Mouse (Mus musculus): ENCODE measurements around the gene Herc3. TPM values are rescaled to one million over a fixed set of nuclear protein-coding genes. Genes with fewer than 3 reads are reported as not detected.

The Herc3 gene
- polyA plus RNA-seq, 1 experiment from 2014 or later = 5.4 TPM

GRCm38 (mm10) chr6:58921623-58922022, 90.4 kb downstream of the Herc3 start:
- Histone ChIP-seq H3K4me1 (ENCODE audit: insufficient read depth, low read depth, low read length) (no peaks in the 10 kb centered on the region), H3K4me2 (replicated peaks; ENCODE audit: low read depth, low read length) (no peak overlapping the region), H3K9me3 (ENCODE audit: low read length) (no peaks in the 10 kb centered on the region), H3K36me3 (ENCODE audit: insufficient read depth, low read length) (no peaks in the 10 kb centered on the region), H3K27me3 (replicated peaks; ENCODE audit: insufficient read depth, low read length) (no peaks in the 10 kb centered on the region), H3K27ac (ENCODE audit: low read length) (no peak overlapping the region), H3K9ac (replicated peaks; ENCODE audit: low read depth) (no peak overlapping the region), H3K4me3 (ENCODE audit: low read depth, low read length) (no peak overlapping the region)
- 35% methylated on average over 3 of the region's 3 CpGs for WGBS
- no peak for ATAC-seq
- peak; percentile 40 for DNase-seq (ENCODE audit: low spot score)
- TF ChIP-seq EP300 (IDR thresholded peaks at IDR 0.05) (no peak), CTCF (IDR thresholded peaks at IDR 0.05) (peak; percentile 56)

GRCm38 (mm10) chr6:58922511-58922910, 91.2 kb downstream of the Herc3 start:
- Histone ChIP-seq H3K4me2 (replicated peaks; ENCODE audit: low read depth, low read length) (no peak overlapping the region), H3K4me1 (ENCODE audit: insufficient read depth, low read depth, low read length) (no peaks in the 10 kb centered on the region), H3K9me3 (ENCODE audit: low read length) (no peaks in the 10 kb centered on the region), H3K36me3 (ENCODE audit: insufficient read depth, low read length) (no peaks in the 10 kb centered on the region), H3K4me3 (ENCODE audit: low read depth, low read length) (no peak overlapping the region), H3K9ac (replicated peaks; ENCODE audit: low read depth) (no peak overlapping the region), H3K27ac (ENCODE audit: low read length) (no peak overlapping the region), H3K27me3 (replicated peaks; ENCODE audit: insufficient read depth, low read length) (no peaks in the 10 kb centered on the region)
- 70% methylated on average over 5 of the region's 5 CpGs for WGBS
- DNase-seq (ENCODE audit: low spot score) = no peak
- TF ChIP-seq EP300 (IDR thresholded peaks at IDR 0.05) = no peak
- TF ChIP-seq CTCF (IDR thresholded peaks at IDR 0.05) = no peak
- no peak for ATAC-seq

- TF ChIP-seq EP300 (IDR thresholded peaks at IDR 0.05) = no peak
- no peak for TF ChIP-seq CTCF (IDR thresholded peaks at IDR 0.05)
- no peaks in the 10 kb centered on the region for H3K36me3 ChIP-seq (ENCODE audit: insufficient read depth, low read length)
- no peak overlapping the region for H3K9ac ChIP-seq (replicated peaks; ENCODE audit: low read depth)
- H3K4me2 ChIP-seq (replicated peaks; ENCODE audit: low read depth, low read length) = no peak overlapping the region
- H3K4me3 ChIP-seq (ENCODE audit: low read depth, low read length) = no peak overlapping the region
- ATAC-seq (no peak), DNase-seq (ENCODE audit: low spot score) (no peak)
- H3K9me3 ChIP-seq (ENCODE audit: low read length) = no peaks in the 10 kb centered on the region
- WGBS = 40% methylated on average over 2 of the region's 2 CpGs
- H3K27me3 ChIP-seq (replicated peaks; ENCODE audit: insufficient read depth, low read length) = no peaks in the 10 kb centered on the region
- H3K27ac ChIP-seq (ENCODE audit: low read length) = no peak overlapping the region
- H3K4me1 ChIP-seq (ENCODE audit: insufficient read depth, low read depth, low read length) = no peaks in the 10 kb centered on the region
Measured at GRCm38 (mm10) chr6:58927881-58928280, 96.6 kb downstream of the Herc3 start.

GRCm38 (mm10) chr6:58929911-58930431, 98.7 kb downstream of the Herc3 start:
- Histone ChIP-seq H3K4me1 (ENCODE audit: insufficient read depth, low read depth, low read length) (no peaks in the 10 kb centered on the region), H3K9ac (replicated peaks; ENCODE audit: low read depth) (no peak overlapping the region), H3K27me3 (replicated peaks; ENCODE audit: insufficient read depth, low read length) (no peaks in the 10 kb centered on the region), H3K36me3 (ENCODE audit: insufficient read depth, low read length) (peaks cover 6% of the 10 kb centered on the region; the same call in 1 of the 2 replicates), H3K4me2 (replicated peaks; ENCODE audit: low read depth, low read length) (no peak overlapping the region), H3K27ac (ENCODE audit: low read length) (no peak overlapping the region), H3K9me3 (ENCODE audit: low read length) (no peaks in the 10 kb centered on the region), H3K4me3 (ENCODE audit: low read depth, low read length) (no peak overlapping the region)
- TF ChIP-seq EP300 (IDR thresholded peaks at IDR 0.05) = no peak
- DNase-seq (ENCODE audit: low spot score) (no peak), ATAC-seq (no peak)
- WGBS = 70% methylated on average over 9 of the region's 9 CpGs

GRCm38 (mm10) chr6:58931149-58931548, 99.9 kb downstream of the Herc3 start:
- WGBS = 79% methylated on average over 4 of the region's 4 CpGs
- Histone ChIP-seq H3K4me2 (replicated peaks; ENCODE audit: low read depth, low read length) (no peak overlapping the region), H3K4me3 (ENCODE audit: low read depth, low read length) (no peak overlapping the region), H3K36me3 (ENCODE audit: insufficient read depth, low read length) (peaks cover 11% of the 10 kb centered on the region; the same call in 1 of the 2 replicates), H3K4me1 (ENCODE audit: insufficient read depth, low read depth, low read length) (no peaks in the 10 kb centered on the region), H3K9ac (replicated peaks; ENCODE audit: low read depth) (no peak overlapping the region), H3K27me3 (replicated peaks; ENCODE audit: insufficient read depth, low read length) (no peaks in the 10 kb centered on the region), H3K9me3 (ENCODE audit: low read length) (no peaks in the 10 kb centered on the region), H3K27ac (ENCODE audit: low read length) (no peak overlapping the region)
- ATAC-seq (no peak), DNase-seq (ENCODE audit: low spot score) (no peak)
- TF ChIP-seq EP300 (IDR thresholded peaks at IDR 0.05) = no peak
- no peak for TF ChIP-seq CTCF (IDR thresholded peaks at IDR 0.05)

- Histone ChIP-seq H3K4me2 (replicated peaks; ENCODE audit: low read depth, low read length) (no peak overlapping the region), H3K27me3 (replicated peaks; ENCODE audit: insufficient read depth, low read length) (no peaks in the 10 kb centered on the region), H3K9ac (replicated peaks; ENCODE audit: low read depth) (no peak overlapping the region), H3K9me3 (ENCODE audit: low read length) (no peaks in the 10 kb centered on the region), H3K27ac (ENCODE audit: low read length) (no peak overlapping the region), H3K4me3 (ENCODE audit: low read depth, low read length) (no peak overlapping the region), H3K36me3 (ENCODE audit: insufficient read depth, low read length) (peaks cover 11% of the 10 kb centered on the region; the same call in 1 of the 2 replicates), H3K4me1 (ENCODE audit: insufficient read depth, low read depth, low read length) (no peaks in the 10 kb centered on the region)
- TF ChIP-seq CTCF (IDR thresholded peaks at IDR 0.05) (no peak), EP300 (IDR thresholded peaks at IDR 0.05) (no peak)
- WGBS = 77% methylated on average over 12 of the region's 12 CpGs
- ATAC-seq (no peak), DNase-seq (ENCODE audit: low spot score) (no peak)
Measured at GRCm38 (mm10) chr6:58932515-58933188, 101.4 kb downstream of the Herc3 start.
